Mouse (Mus musculus) small intestine, adult 2 months (tissue): ENCODE results near the gene Nab2.

Experiments used
- CTCF ChIP-seq: fragments of 200-500 bp; IDR thresholded peaks from 2 replicates; pipeline ENCODE4 v1.5.1; 2012; ENCODE audit warnings: low read depth, mild to moderate bottlenecking, control low read depth, inconsistent platforms, low read length, moderate library complexity, mixed read lengths; ENCODE audit not compliant: insufficient replicate concordance, insufficient read length; ENCODE audit errors: extremely low read depth
- POLR2A ChIP-seq: fragments of 200-500 bp; IDR thresholded peaks from 2 replicates; pipeline ENCODE4 v1.6.1; 2012; ENCODE audit warnings: low read depth, mild to moderate bottlenecking, control low read depth, inconsistent platforms, low read length, moderate library complexity

- no peak for TF ChIP-seq POLR2A
- no peak for TF ChIP-seq CTCF
Measured at GRCm38 (mm10) chr10:127652906-127653638, 15.3 kb downstream of the Nab2 start.
